Mouse (Mus musculus) cortical plate, adult 2 months (tissue): ENCODE measurements around the gene Btrc.

Experiments
- CTCF ChIP-seq: fragments of 200-500 bp; IDR thresholded peaks from 2 replicates; pipeline ENCODE4 v1.5.1; 2011; ENCODE audit warnings: mild to moderate bottlenecking, control low read depth, low read length; ENCODE audit not compliant: insufficient read depth; ENCODE audit errors: extremely low read depth
- POLR2A ChIP-seq: fragments of 200-500 bp; IDR thresholded peaks from 2 replicates; pipeline ENCODE4 v1.6.1; 2011; ENCODE audit warnings: mild to moderate bottlenecking, low read length, control low read depth; ENCODE audit not compliant: insufficient read depth; ENCODE audit errors: extremely low read depth

DNA sequence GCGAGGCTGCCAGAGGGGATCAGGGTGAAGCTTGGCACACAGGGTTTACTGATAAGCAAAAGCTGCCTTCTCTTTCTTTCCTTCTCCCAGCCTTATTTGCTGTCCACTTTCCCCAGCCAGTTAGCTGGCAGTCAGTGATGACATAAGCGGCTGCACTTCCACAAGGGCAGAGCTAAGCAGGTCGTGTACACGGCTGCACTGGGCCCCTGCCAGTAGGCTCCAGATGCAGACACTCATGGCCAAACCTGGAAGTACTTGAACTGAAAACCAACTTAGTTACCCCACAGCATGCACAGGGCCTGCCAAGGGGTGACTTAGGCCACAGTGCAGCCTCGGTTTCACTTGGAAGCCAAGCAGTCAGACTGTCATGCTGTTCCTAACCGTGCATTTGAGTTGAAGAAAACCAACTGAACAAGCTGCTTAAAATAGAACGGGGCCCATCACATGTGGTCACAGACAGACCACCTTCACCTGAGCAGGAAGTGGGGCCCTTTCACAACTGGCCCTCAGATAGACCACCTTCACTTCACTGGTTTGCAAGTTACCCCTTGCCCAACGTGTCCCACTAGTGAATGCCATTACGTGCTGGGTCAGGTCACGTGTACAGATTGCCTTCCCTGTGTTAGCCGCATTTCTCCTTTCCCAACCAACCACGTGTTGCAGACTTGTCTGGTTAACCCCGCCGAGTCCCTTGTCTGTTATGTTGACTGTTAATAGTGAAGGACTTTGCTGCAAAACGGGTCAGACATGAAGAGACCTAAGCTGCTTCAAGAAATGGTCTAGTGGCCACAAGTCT lies 166.9 kb downstream of the Btrc start:
- TF ChIP-seq CTCF (no peak), POLR2A (no peak)
